Mouse (Mus musculus): Measurements from ENCODE around the gene Larp1b. TPM values are rescaled to one million over a fixed set of nuclear protein-coding genes. Genes with fewer than 3 reads are reported as not detected.

Larp1b gene
- 66.5 TPM for polyA plus RNA-seq (2014; fragmentation: Illumina TruSeq; extraction: RNeasy Lipid Tissue Mini Kit (QIAGEN cat#74804); ENCODE audit: low read depth, low replicate concordance)

GRCm38 (mm10) chr3:40949170-40949902, at the start of gene Larp1b:
Gene Larp1b (plus strand): TSS chr3:40949828.

GRCm38 (mm10) chr3:40902443-40902842, 47.2 kb upstream of the Larp1b start, which contains the start of gene 1700034I23Rik:
Gene 1700034I23Rik (minus strand): TSS chr3:40902543.

GRCm38 (mm10) chr3:41082885-41083789, 133.5 kb downstream of the Larp1b start, which contains the start of gene Pgrmc2:
Gene Pgrmc2 (minus strand): TSS chr3:41083046.

Other genes with a start within 250 kb of the Larp1b start
- not detected for gene Slc25a31, start 241.0 kb upstream of the Larp1b start, polyA plus RNA-seq (2014; fragmentation: Illumina TruSeq; extraction: RNeasy Lipid Tissue Mini Kit (QIAGEN cat#74804); ENCODE audit: low read depth, low replicate concordance)
- gene Hspa4l, start 205.3 kb upstream of the Larp1b start, polyA plus RNA-seq (2014; fragmentation: Illumina TruSeq; extraction: RNeasy Lipid Tissue Mini Kit (QIAGEN cat#74804); ENCODE audit: low read depth, low replicate concordance) = 204 TPM
- 12.1 TPM for gene Plk4, start 149.8 kb upstream of the Larp1b start, polyA plus RNA-seq (2014; fragmentation: Illumina TruSeq; extraction: RNeasy Lipid Tissue Mini Kit (QIAGEN cat#74804); ENCODE audit: low read depth, low replicate concordance)
- 51.2 TPM for gene Mfsd8, start 102.9 kb upstream of the Larp1b start, polyA plus RNA-seq (2014; fragmentation: Illumina TruSeq; extraction: RNeasy Lipid Tissue Mini Kit (QIAGEN cat#74804); ENCODE audit: low read depth, low replicate concordance)
- gene Abhd18, start 102.9 kb upstream of the Larp1b start, polyA plus RNA-seq (2014; fragmentation: Illumina TruSeq; extraction: RNeasy Lipid Tissue Mini Kit (QIAGEN cat#74804); ENCODE audit: low read depth, low replicate concordance) = 14.6 TPM
- not detected for gene 1700034I23Rik, start 47.3 kb upstream of the Larp1b start, polyA plus RNA-seq (2014; fragmentation: Illumina TruSeq; extraction: RNeasy Lipid Tissue Mini Kit (QIAGEN cat#74804); ENCODE audit: low read depth, low replicate concordance)
- 112 TPM for gene Pgrmc2, start 133.2 kb downstream of the Larp1b start, polyA plus RNA-seq (2014; fragmentation: Illumina TruSeq; extraction: RNeasy Lipid Tissue Mini Kit (QIAGEN cat#74804); ENCODE audit: low read depth, low replicate concordance)